Mouse (Mus musculus): ENCODE measurements at regions not wholly inside any gene's neighbourhood (a gene's known extent, or its start where the extent isn't known, plus 50 kb on each side); places are given as distances from the start of the nearest gene placed in this dataset.

DNA sequence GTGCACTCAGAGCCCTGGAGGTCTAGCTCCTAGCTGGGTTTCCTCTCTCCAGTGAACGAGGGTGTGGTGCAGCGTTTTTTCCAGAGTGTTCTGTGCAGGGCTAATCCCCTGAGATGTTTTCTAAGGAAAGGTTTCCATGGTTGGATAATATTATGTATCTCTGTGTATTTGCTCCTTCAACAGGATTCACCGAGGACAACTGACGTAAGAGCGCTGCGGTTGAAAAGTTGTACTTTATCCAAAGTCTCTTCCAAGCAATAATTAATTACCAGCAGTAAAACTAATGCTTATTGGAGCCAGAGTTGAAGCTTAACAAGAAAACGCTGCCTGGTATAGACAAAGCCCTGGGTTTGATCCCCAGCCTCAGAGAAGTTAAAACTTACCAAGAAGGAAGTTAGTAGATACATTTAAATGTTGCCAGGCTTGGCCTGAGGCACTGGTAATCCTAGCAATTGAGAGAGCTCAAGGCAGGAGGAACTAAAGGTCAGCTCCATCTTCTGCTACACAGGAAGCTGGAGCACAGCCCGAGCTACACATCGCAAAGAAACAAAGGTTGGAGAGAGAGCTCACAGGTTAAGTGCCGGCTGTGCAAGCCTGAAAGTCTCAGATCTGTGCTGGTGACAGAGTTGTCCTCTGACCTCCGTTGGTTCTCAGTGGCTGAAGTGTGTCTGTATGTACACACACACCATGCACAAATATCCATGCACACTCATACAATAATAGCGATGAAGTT, 51.2 kb upstream of the Rap1b start:
- ATAC-seq: no peak
- no peak overlapping the region for H3K27ac ChIP-seq
- no peaks in the 10 kb centered on the region for H3K9me3 ChIP-seq (ENCODE audit: low read length)
- no peaks in the 10 kb centered on the region for H3K4me1 ChIP-seq (ENCODE audit: insufficient read depth, low read length)
- no peaks in the 10 kb centered on the region for H3K36me3 ChIP-seq (ENCODE audit: insufficient read depth, low read length)
- no peak for TF ChIP-seq CTCF (IDR thresholded peaks at IDR 0.05; ENCODE audit: low read depth)
- H3K27me3 ChIP-seq (ENCODE audit: insufficient read depth, low read length): no peaks in the 10 kb centered on the region
- DNase-seq (ENCODE audit: low spot score): no peak
- no peak overlapping the region for H3K9ac ChIP-seq (replicated peaks; ENCODE audit: low read length)
- H3K4me3 ChIP-seq (ENCODE audit: low read length): no peak overlapping the region
- H3K4me2 ChIP-seq (ENCODE audit: low read depth, low read length): no peak overlapping the region
- 75% methylated on average over 12 of the region's 12 CpGs for WGBS

DNA sequence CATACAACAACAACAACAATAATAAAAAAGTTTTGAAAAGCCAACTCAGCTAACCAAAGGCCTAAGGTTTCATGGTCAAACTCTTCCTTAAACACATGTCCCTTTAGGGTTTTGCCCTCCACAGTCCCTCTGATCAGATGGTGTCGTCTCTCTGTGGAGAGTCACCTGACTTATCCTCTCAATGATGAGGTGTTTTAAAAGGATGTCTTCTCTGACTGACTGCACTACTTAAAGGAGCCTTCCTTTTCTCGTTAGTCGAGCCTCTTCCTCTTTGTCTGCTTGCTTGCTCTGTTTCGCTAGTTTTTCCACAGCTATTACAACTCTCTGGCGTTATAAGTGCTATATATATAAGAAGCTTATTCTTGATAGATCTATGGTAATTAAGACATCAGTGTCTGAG, 51.9 kb upstream of the Rap1b start:
- Histone ChIP-seq H3K9me3 (ENCODE audit: low read length) (no peaks in the 10 kb centered on the region), H3K36me3 (ENCODE audit: insufficient read depth, low read length) (no peaks in the 10 kb centered on the region), H3K4me3 (ENCODE audit: low read length) (no peak overlapping the region), H3K9ac (replicated peaks; ENCODE audit: low read length) (no peak overlapping the region), H3K27me3 (ENCODE audit: insufficient read depth, low read length) (no peaks in the 10 kb centered on the region), H3K4me2 (ENCODE audit: low read depth, low read length) (no peak overlapping the region), H3K27ac (no peak overlapping the region), H3K4me1 (ENCODE audit: insufficient read depth, low read length) (no peaks in the 10 kb centered on the region)
- DNase-seq (ENCODE audit: low spot score) (no peak), ATAC-seq (no peak)
- WGBS: 84% methylated on average over 5 of the region's 5 CpGs
- TF ChIP-seq CTCF (IDR thresholded peaks at IDR 0.05; ENCODE audit: low read depth): no peak

DNA sequence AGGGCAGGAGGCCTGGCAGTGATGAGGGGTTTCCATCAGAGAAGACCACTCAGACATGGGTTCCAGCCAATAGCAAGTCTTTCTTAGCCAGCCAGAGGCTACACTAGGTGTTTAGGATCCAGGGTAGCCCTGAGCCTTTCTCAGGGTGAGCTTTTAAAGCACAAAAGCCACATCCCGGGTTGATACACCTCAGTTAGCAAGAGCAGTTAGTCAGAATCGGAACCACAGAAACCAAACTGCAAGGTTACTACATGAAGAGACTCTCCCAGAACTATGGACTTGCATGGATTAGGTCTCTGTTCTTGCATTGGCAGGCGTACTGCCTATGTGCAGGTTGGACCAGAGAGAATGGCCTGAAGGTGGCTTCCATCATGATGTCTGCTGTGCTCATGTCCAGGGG, 52.6 kb upstream of the Rap1b start:
- TF ChIP-seq CTCF (IDR thresholded peaks at IDR 0.05; ENCODE audit: low read depth): no peak
- Histone ChIP-seq H3K36me3 (ENCODE audit: insufficient read depth, low read length) (no peaks in the 10 kb centered on the region), H3K4me1 (ENCODE audit: insufficient read depth, low read length) (no peaks in the 10 kb centered on the region), H3K27ac (no peak overlapping the region), H3K27me3 (ENCODE audit: insufficient read depth, low read length) (no peaks in the 10 kb centered on the region), H3K4me2 (ENCODE audit: low read depth, low read length) (no peak overlapping the region), H3K9ac (replicated peaks; ENCODE audit: low read length) (no peak overlapping the region), H3K4me3 (ENCODE audit: low read length) (no peak overlapping the region), H3K9me3 (ENCODE audit: low read length) (no peaks in the 10 kb centered on the region)
- no peak for ATAC-seq
- DNase-seq (ENCODE audit: low spot score): no peak
- 90% methylated on average over 3 of the region's 3 CpGs for WGBS

DNA sequence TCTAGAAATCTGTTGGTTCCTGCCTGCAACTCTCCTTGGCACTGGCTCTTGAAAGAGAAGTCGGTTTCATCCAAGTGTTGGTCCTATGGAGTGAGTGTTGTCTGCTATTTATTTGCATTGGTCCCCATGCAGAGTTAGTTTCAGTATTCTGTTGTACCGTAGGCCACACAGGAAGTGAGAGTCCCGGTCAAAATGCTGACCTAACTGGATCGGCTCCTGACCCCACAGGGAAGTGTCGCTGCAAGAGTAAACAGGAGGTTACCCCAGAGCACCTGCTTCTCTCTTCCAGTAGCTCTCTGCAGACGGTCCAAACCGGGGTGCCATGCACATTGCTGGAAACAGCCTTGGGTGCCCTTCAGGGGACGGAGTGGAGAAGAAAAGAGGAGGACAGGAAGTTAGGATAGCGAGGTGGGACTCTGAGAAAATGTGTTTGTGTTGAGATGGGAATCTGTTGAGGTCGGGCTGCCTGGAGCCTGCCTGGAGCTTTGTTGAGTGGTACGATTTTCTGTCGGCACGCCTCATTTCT, 53.6 kb upstream of the Rap1b start:
- TF ChIP-seq CTCF (IDR thresholded peaks at IDR 0.05; ENCODE audit: low read depth): no peak
- WGBS: 69% methylated on average over 13 of the region's 13 CpGs
- H3K27ac ChIP-seq: no peak overlapping the region
- DNase-seq (ENCODE audit: low spot score) (no peak), ATAC-seq (no peak)
- H3K36me3 ChIP-seq (ENCODE audit: insufficient read depth, low read length): no peaks in the 10 kb centered on the region
- H3K4me3 ChIP-seq (ENCODE audit: low read length): no peak overlapping the region
- H3K27me3 ChIP-seq (ENCODE audit: insufficient read depth, low read length): no peaks in the 10 kb centered on the region
- H3K9me3 ChIP-seq (ENCODE audit: low read length): no peaks in the 10 kb centered on the region
- no peak overlapping the region for H3K4me2 ChIP-seq (ENCODE audit: low read depth, low read length)
- H3K4me1 ChIP-seq (ENCODE audit: insufficient read depth, low read length): no peaks in the 10 kb centered on the region
- H3K9ac ChIP-seq (replicated peaks; ENCODE audit: low read length): no peak overlapping the region

DNA sequence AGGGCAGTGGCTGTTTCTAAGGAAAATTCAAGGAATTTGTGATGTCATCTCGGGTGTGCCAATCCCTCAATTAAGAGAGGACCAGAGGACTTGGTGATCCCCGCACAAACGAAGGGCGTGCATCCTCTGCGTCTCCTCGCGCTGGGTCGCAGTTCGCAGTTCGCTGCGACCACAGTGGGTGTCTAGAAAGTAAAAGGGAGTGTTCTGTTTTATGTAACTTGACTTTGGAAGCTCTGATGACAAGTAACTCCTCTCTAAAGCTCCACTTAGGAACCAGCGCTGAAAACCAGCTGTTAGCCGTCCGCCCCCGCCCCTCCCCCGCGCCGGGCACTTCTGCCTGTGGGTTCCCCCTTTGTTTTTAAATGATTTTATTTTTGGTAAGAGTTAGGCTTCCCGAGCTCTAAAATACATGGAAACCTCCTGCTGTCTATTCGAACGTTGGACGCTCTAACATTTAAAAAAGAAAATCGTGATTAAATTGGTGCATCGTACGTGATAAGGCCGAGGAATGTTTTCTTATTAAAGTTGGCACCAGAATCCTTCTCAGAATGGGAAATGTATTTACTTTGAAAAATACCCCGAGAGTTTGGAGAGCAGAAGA, 59.9 kb upstream of the Rap1b start:
- ATAC-seq (no peak), DNase-seq (ENCODE audit: low spot score) (peak; percentile 33)
- 12% methylated on average over 27 of the region's 27 CpGs for WGBS

DNA sequence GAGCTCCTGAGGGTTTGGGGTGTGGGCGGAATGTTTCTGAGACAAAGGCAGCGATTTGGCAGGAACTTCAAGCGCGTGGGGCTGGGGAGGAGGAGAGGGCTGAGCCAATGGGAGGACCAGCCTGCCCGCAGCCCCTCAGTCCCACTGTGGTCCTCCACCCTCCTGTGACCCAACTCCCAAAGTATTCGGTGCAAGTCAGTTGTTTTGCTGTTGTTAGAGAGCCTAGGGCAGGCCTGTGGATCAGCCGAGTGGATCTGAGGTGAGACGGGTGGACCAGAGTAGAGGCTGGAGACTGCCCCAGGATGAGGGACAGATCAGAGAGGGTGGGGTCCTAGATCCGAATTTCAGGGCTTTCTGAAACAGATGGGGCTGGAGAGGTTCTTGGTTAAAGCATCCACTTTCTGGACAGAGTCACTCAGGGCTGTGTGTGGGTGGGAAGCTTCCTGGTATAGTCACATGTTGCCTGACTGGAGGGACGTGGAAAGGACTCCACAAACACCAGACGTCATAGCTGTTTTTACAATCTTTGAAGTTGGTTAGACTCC, 60.5 kb upstream of the Rap1b start:
- H3K27ac ChIP-seq: peak overlapping the region; percentile 17; the same call in 1 of the 2 replicates
- 25% methylated on average over 11 of the region's 11 CpGs for WGBS

More for the DNA sequence above, 59.9 kb upstream of the Rap1b start:
- H3K9me3 ChIP-seq (ENCODE audit: low read length): no peaks in the 10 kb centered on the region
- peak overlapping the region; percentile 58 for H3K4me2 ChIP-seq (ENCODE audit: low read depth, low read length)
- H3K36me3 ChIP-seq (ENCODE audit: insufficient read depth, low read length): no peaks in the 10 kb centered on the region
- H3K27ac ChIP-seq: 0 out of 2 replicates have a peak overlapping the region, but pooled peaks have one; percentile 17
- no peaks in the 10 kb centered on the region for H3K27me3 ChIP-seq (ENCODE audit: insufficient read depth, low read length)
- peak overlapping the region; percentile 31 for H3K4me3 ChIP-seq (ENCODE audit: low read length)
- no peak for TF ChIP-seq CTCF (IDR thresholded peaks at IDR 0.05; ENCODE audit: low read depth)
- peak overlapping the region; percentile 37; the same call in 1 of the 2 replicates for H3K9ac ChIP-seq (replicated peaks; ENCODE audit: low read length)
- H3K4me1 ChIP-seq (ENCODE audit: insufficient read depth, low read length): no peaks in the 10 kb centered on the region

More for the DNA sequence above, 60.5 kb upstream of the Rap1b start:
- Histone ChIP-seq H3K4me1 (ENCODE audit: insufficient read depth, low read length) (no peaks in the 10 kb centered on the region), H3K27me3 (ENCODE audit: insufficient read depth, low read length) (no peaks in the 10 kb centered on the region), H3K4me3 (ENCODE audit: low read length) (peak overlapping the region; percentile 31), H3K9me3 (ENCODE audit: low read length) (no peaks in the 10 kb centered on the region), H3K9ac (replicated peaks; ENCODE audit: low read length) (peak overlapping the region; percentile 37; the same call in 1 of the 2 replicates), H3K4me2 (ENCODE audit: low read depth, low read length) (peak overlapping the region; percentile 58), H3K36me3 (ENCODE audit: insufficient read depth, low read length) (no peaks in the 10 kb centered on the region)
- ATAC-seq (peak; percentile 91), DNase-seq (ENCODE audit: low spot score) (peak; percentile 65)
- TF ChIP-seq CTCF (IDR thresholded peaks at IDR 0.05; ENCODE audit: low read depth): no peak
